Comparison of ENCODE assay signal across 8 mouse cellular contexts in genomic region chr1:38262362-38263154, GRCm38 (mm10).
DNase-seq lines count a peak whose midpoint lies in the region; ATAC-seq and TF ChIP-seq lines count a peak whose summit lies in the region.

No protein-coding gene starts in this region.

- H3K36me3 ChIP-seq in lung, embryonic 14.5 days (ENCODE audit: insufficient read depth), result peaks cover 4% of the 10 kb centered on the region; the same call in 1 of the 2 replicates

- no peak overlapping the region for H3K9ac ChIP-seq in lung, embryonic 14.5 days

- TF ChIP-seq CTCF in lung, embryonic 14.5 days (IDR thresholded peaks at IDR 0.05; ENCODE audit: low read depth), result no peak

- H3K4me1 ChIP-seq in lung, embryonic 14.5 days (ENCODE audit: insufficient read depth), result no peaks in the 10 kb centered on the region; the same call in 1 of the 2 replicates

- peak; percentile 54 for DNase-seq in embryo, embryonic 11 days
- DNase-seq in embryo, embryonic 9.5 days (ENCODE audit: extremely low spot score), result no peak
- peak; percentile 75 for DNase-seq in 3134 (ENCODE audit: extremely low read depth, insufficient read length, low spot score)
- peak; percentile 36 for DNase-seq in gastrocnemius, postnatal 14 days
- DNase-seq in lung, embryonic 14.5 days, result peak; percentile 76
- DNase-seq in thymus, postnatal 0 days (ENCODE audit: low spot score), result no peak
- DNase-seq in right cerebral cortex, adult 18-20 months, result no peak

- H3K27me3 ChIP-seq in lung, embryonic 14.5 days (ENCODE audit: insufficient read depth, low read length), result no peaks in the 10 kb centered on the region

- H3K27ac ChIP-seq in lung, embryonic 14.5 days (ENCODE audit: low read depth), result no peak overlapping the region

- H3K9me3 ChIP-seq in lung, embryonic 14.5 days (ENCODE audit: low read depth, low read length), result 0 out of 2 replicates have a peak, but pooled peaks cover 6% of the 10 kb centered on the region

- intact Hi-C loops in gastrocnemius, postnatal 14 days (cut with DNase I; ENCODE audit: low total_unique reads), result no loop called here

- 54% methylated on average over 11 of the region's 11 CpGs for WGBS in lung, embryonic 14.5 days

- peak; percentile 53; the same call in 1 of the 2 replicates for ATAC-seq in lung, embryonic 14.5 days (ENCODE audit: insufficient read depth)
- no peak for ATAC-seq in granulocyte monocyte progenitor cell, adult 5-6 weeks (replicated peaks; ENCODE audit: poor library complexity, severe bottlenecking)

- no peak overlapping the region for H3K4me3 ChIP-seq in lung, embryonic 14.5 days (ENCODE audit: low read depth, low read length)

- no peak overlapping the region for H3K4me2 ChIP-seq in lung, embryonic 14.5 days

Comparison
In these comparisons a context has a peak if more than half of its experiments do, and no peak if none do; other contexts are left out.
1. DNase-seq: peak in embryo, embryonic 11 days (single experiment), 3134 (single experiment), gastrocnemius, postnatal 14 days (single experiment) and lung, embryonic 14.5 days (single experiment); none in embryo, embryonic 9.5 days (single experiment), thymus, postnatal 0 days (single experiment) and right cerebral cortex, adult 18-20 months (single experiment).